Mouse (Mus musculus): ENCODE measurements at regions not wholly inside any gene's neighbourhood (a gene's known extent, or its start where the extent isn't known, plus 50 kb on each side); places are given as distances from the start of the nearest gene placed in this dataset.
"Not testable (repeated sequence)": the region's sequence is repeated elsewhere in the genome, so short reads cannot be mapped to it uniquely, and the experiment has no call there.

DNA sequence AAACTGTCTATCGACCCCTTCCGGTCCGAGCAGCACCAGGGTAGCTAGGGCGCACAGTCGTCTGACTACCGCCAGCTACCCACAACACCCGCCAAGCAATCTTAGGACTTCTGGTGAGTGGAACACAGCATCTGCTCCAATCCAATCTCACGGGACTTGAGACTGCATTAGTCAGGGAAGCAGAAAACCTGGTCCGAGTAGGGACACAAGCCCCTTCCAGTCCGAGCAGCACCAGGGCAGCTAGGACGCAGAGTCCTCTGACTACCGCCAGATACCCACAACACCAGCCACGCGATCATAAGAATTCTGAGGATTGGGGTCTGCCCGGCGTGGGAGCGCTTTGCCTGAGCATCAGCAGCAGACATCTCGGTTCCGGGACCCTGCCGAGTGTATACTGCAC lies 79.6 kb downstream of the Gm10715 start:
- DNase-seq (ENCODE audit: low spot score): not testable (repeated sequence)

- no peak for DNase-seq (ENCODE audit: low spot score)
Measured at GRCm38 (mm10) chr9:3161181-3161580, 124.5 kb downstream of the Gm10715 start.

GRCm38 (mm10) chr9:3184343-3184742 lies 147.7 kb downstream of the Gm10715 start:
- no peak for DNase-seq (ENCODE audit: low spot score)

DNA sequence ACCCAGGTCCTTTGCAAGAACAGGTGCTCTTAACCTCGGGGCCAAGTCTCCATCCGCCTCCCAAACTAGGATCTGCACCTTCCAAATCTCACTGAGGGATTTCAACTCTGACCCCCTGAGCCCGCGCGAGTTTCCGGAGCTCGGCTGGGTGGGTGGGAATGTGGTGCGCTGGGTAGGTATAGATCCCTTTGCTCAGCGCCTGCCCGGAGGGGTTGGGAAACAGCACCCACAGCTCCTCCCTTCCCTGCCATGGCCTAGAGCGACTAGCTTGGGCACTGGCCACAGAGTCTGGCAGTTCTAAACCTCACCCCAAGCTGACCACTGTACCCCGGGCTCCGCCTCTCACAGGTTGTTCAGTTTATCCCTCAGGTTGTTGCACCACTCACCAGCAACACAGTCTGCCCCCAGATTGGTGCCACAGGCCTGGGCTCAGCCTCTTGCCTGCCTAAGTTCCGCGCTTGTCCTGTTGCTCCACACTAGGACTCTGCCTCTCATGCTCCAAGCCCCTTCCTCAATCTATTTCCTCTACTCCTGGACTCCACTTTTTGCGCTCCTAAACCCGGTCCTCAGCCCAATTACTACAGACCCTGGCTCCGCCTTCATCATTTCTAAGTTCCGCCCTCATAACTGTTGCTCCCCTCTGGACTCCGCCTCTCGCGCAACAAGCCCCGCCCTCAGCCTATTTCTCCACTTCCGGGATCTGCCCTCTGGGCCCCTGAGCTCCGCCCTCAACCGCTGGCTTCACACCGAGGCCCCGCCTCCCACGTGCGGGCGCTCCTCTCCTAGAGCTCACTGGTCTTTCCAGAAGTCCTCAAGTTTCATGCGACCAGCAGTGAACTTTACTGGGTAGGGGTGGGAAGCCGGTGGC lies 135.6 kb upstream of the Alkbh8 start:
- peak; percentile 2 for DNase-seq (ENCODE audit: low spot score)

DNA sequence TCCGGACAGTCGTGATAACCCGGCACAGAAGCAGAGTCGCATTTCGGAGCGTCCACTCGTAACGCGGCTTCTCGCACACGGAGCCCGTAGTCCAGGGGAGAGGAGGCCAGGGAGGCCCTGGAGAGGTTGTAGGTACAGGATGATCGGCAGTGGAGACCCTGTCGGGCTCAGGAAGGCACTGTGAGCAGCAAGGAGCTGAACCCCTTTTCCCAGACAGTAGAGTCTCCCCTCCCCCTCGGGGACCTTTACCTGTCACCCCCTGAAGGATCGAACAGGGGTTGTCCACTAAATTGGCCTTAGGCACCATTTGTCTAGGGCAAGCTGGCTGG lies 135.0 kb upstream of the Alkbh8 start:
- DNase-seq (ENCODE audit: low spot score): not testable (repeated sequence)

DNA sequence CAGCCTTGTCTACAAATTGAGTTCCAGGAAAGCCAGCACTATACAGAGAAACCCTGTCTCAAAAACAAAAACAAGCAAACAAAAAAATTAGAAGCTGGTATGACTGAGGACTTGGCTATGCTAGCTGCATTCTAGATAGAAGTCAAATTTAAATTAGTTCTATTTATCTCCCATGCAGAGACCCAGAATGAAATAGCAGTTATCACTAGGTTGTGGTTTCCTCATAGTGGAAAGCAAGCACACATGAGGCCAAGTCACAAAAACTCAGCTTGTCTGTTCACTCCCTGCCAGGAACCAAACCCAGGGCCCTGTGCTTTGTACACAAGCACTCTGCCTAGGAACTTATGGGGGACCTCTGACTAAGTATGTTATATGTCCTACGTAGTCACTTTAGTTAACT lies 126.8 kb upstream of the Alkbh8 start:
- not testable (repeated sequence) for DNase-seq (ENCODE audit: low spot score)

DNA sequence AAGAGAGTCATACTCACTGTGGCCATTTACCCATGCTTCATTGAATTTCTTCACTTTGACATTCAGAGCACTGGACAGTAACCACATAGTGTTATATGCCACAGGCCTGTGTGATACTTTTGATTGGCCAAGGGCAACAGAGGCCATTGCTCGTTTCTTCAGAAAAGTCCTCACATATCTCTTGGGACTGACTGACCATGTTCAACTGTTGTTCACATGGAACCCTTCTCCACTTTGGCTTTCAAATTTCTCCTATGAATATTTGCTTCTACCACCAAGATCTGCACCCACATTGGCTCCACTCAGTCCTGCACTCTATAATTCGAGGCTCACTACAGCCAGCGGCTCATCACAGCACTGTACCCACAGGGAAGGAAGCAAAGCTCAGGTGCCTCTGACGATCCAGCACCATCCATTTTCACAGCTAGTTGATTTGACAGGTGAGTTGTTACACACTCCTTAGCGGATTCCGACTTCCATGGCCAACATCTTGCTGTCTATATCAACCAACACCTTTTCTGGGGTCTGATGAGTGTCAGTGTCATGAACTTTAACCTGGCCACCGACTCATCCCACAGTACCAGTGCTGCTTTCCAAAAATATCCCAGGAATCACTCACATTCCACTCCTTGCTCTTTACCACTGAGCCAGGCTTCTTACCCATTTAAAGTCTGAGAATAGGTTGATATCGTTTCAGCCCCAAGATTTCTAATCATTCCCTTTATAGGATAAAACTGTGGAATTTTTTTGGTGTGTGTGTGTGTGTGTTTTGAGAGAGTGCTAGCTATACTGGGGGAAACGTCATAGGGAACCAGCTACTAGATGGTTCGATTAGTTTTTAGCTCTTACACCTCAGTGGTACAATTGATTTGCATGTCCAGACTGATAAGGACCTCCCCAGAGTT lies 76.3 kb upstream of the Alkbh8 start:
- DNase-seq (ENCODE audit: low spot score): peak; percentile 70

- DNase-seq (ENCODE audit: low spot score): no peak
Measured at GRCm38 (mm10) chr9:3260181-3260580, 74.8 kb upstream of the Alkbh8 start.

DNA sequence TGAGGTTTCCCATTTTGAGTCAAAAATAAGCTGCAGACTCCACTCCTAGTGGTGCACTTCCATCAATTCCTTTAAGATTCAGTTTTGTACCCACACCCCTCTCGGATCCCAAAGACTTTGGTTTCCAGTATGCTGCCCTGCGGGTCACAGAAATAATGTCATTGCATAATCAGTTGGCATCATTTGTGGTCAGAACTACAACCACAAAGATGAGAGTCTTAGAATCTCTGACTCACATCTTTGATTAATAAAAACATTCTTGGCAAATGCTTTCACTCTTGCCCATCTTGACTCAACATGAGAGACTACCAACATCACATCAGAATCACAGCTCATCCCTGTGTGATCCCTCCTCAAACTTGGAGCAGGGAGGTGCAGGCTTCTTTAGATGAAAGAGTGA lies 74.1 kb upstream of the Alkbh8 start:
- DNase-seq (ENCODE audit: low spot score): no peak

DNA sequence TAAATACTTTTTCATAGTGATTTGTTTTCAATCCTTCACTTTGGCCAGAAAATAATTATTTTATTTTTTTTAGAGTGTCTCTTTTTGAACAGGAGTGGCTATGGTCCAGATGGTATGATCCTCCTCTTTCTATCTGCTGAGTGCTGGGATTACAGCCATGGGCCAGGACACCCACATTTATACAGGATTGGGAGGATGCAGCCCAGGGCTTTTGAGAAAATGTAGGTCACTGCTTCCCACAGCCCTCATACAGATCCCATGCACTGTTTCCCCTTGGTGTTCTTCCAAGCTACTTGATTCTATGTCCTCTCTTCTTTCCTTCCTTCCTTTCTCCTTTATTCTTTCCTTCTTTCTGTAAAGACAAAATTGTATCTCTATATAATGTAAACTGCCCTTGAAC lies 70.5 kb upstream of the Alkbh8 start:
- DNase-seq (ENCODE audit: low spot score): no peak

DNA sequence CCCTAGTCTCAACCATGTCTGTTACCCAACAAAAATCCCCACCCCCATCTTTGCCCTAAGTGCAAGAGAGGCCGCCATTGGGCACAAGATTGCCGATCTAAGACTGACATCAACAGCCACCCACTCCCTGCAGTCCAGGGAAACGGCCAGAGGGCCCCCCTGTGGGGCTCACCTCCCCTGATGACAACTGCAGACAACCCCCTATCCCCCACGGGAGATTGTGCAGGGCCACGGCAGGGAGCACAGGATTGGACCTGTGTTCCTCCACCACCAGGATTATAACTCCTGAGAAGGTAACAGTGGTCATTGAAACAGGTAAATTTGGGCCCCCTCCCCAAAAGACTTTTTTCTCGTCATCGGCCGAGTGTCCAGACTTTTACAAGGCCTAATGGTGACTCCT lies 54.4 kb upstream of the Alkbh8 start:
- DNase-seq (ENCODE audit: low spot score): not testable (repeated sequence)

DNA sequence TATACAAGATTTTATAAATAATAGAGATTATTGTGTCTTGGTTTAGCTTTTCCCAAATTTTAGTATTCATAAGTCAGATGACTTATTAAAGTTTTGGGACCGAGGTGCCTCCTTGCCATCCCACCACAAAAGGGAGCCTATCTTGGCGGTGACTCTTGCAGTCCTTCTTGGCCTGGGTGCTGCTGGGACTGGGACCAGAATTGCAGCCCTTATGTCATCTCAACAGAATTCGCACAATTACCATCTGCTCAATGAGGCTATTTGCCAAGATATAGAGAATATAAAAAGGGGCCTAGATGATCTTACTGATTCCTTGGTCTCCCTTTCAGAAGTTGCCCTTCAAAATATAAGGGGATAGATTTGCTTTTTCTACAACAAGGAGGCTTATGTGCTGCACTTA lies 53.0 kb upstream of the Alkbh8 start:
- DNase-seq (ENCODE audit: low spot score): not testable (repeated sequence)

DNA sequence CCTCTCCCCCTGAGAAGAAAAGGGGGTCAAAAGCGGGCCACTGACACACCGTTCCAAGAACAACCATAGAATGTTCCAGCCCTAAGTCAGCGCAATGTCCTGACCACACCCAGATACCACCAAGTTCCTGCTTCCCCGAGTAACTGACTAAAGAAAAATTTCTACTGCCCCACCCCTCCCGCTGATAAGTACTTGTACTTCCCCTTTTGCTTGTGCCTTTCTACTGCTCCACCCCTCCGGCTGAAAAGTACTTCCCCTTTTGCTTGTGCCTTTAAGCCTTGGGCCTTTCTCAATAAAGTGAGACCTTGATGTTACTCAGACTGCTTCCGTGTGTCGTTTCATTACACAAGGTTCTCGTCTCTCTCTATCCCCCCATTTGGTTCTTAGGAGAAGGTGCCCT lies 51.6 kb upstream of the Alkbh8 start:
- DNase-seq (ENCODE audit: low spot score): not testable (repeated sequence)

Data from gastrocnemius, adult 18-20 months (tissue).